Mouse (Mus musculus) intestine, embryonic 15.5 days (tissue): ENCODE measurements around the gene Vmn1r85. TPM values are rescaled to one million over a fixed set of nuclear protein-coding genes. Genes with fewer than 3 reads are reported as not detected.
A peak's percentile ranks its signal among the peaks of the same experiment; 100 is the strongest.
"Not testable (repeated sequence)": the region's sequence is repeated elsewhere in the genome, so short reads cannot be mapped to it uniquely, and the experiment has no call there.

Experiments
- ATAC-seq: fragments of 200-750 bp; cut with Nextera tagmentation; 2 replicates; pipeline ENCODE4 v1.8.0; 2017; ENCODE audit warnings: moderate TSS enrichment, moderate library complexity
- H3K27ac ChIP-seq: fragments of 300-500 bp; sonication (generic); 2 replicates; pipeline ENCODE4 v1.5.1; 2015; ENCODE audit warnings: mild to moderate bottlenecking, inconsistent platforms
- H3K27me3 ChIP-seq: fragments of 300-500 bp; sonication (generic); replicated peaks from 2 replicates; pipeline ENCODE4 v1.6.1; 2015; ENCODE audit warnings: inconsistent platforms
- H3K36me3 ChIP-seq: fragments of 300-500 bp; sonication (generic); 2 replicates; pipeline ENCODE4 v1.6.1; 2015; ENCODE audit warnings: inconsistent platforms
- H3K4me1 ChIP-seq: fragments of 300-500 bp; sonication (generic); replicated peaks from 2 replicates; pipeline ENCODE4 v1.6.1; 2015; ENCODE audit warnings: inconsistent platforms
- H3K4me2 ChIP-seq: fragments of 300-500 bp; sonication (generic); replicated peaks from 2 replicates; pipeline ENCODE4 v1.6.1; 2015; ENCODE audit warnings: mild to moderate bottlenecking, inconsistent platforms
- H3K4me3 ChIP-seq: fragments of 300-500 bp; sonication (generic); replicated peaks from 2 replicates; pipeline ENCODE4 v1.5.1; 2015; ENCODE audit warnings: inconsistent platforms
- H3K9ac ChIP-seq: fragments of 300-500 bp; sonication (generic); 2 replicates; pipeline ENCODE4 v1.6.1; 2015; ENCODE audit warnings: inconsistent platforms
- H3K9me3 ChIP-seq: fragments of 300-500 bp; sonication (generic); 2 replicates; pipeline ENCODE4 v1.6.1; 2016; ENCODE audit warnings: inconsistent platforms
- WGBS: fragments of 180-500 bp; shearing (Covaris S2); methylation state at CpG from one replicate; pipeline ENCODE4 v1.1.7; 2015; 5-methylcytosine and 5-hydroxymethylcytosine counted together
- polyA plus RNA-seq: library from polyadenylated mRNA; unstranded; fragments of >200 nt; fragmentation: Nextera tagmentation; extraction: Ambion mirVana; gene quantifications from 2 replicates; pipeline ENCODE4 v1.2.1, GENCODE M21; 2015

The Vmn1r85 gene
- polyA plus RNA-seq, result not detected in 2 replicates

- Histone ChIP-seq H3K27ac (no peak within 1 kb of the TSS), H3K4me1 (no peaks in the 10 kb centered on the region), H3K27me3 (no peaks in the 10 kb centered on the region), H3K4me2 (no peak within 1 kb of the TSS), H3K4me3 (no peak within 1 kb of the TSS), H3K9ac (no peak within 1 kb of the TSS), H3K9me3 (no peaks in the 10 kb centered on the region), H3K36me3 (no peaks in the 10 kb centered on the region)
- no peak for ATAC-seq
- 65% methylated on average over 3 of the region's 3 CpGs for WGBS
Measured at GRCm38 (mm10) chr7:13095073-13095472, at the start of gene Vmn1r85. TSS of gene Vmn1r85 (minus strand) at chr7:13095173.

- WGBS, result 74% methylated on average over 1 of the region's 1 CpGs
- H3K27me3 ChIP-seq, result no peaks in the 10 kb centered on the region
- no peaks in the 10 kb centered on the region for H3K9me3 ChIP-seq
- ATAC-seq, result no peak
- no peak within 1 kb of the TSS for H3K4me3 ChIP-seq
- H3K27ac ChIP-seq, result no peak within 1 kb of the TSS
- no peaks in the 10 kb centered on the region for H3K4me1 ChIP-seq
- H3K36me3 ChIP-seq, result no peaks in the 10 kb centered on the region
- no peak within 1 kb of the TSS for H3K9ac ChIP-seq
- no peak within 1 kb of the TSS for H3K4me2 ChIP-seq
Measured at GRCm38 (mm10) chr7:13140057-13140456, 45.1 kb upstream of the Vmn1r85 start, which contains the start of gene Vmn1r87. TSS of gene Vmn1r87 (minus strand) at chr7:13140157.

- Histone ChIP-seq H3K9ac (no peak overlapping the region), H3K4me1 (no peaks in the 10 kb centered on the region), H3K4me2 (no peak overlapping the region), H3K9me3 (no peaks in the 10 kb centered on the region), H3K27ac (no peak overlapping the region), H3K27me3 (no peaks in the 10 kb centered on the region), H3K4me3 (no peak overlapping the region), H3K36me3 (no peaks in the 10 kb centered on the region)
- no peak for ATAC-seq
Measured at GRCm38 (mm10) chr7:13137340-13137739, 42.4 kb upstream of the Vmn1r85 start.

- Histone ChIP-seq H3K4me3 (no peak overlapping the region), H3K9me3 (no peaks in the 10 kb centered on the region), H3K27me3 (no peaks in the 10 kb centered on the region), H3K27ac (no peak overlapping the region), H3K4me1 (no peaks in the 10 kb centered on the region), H3K36me3 (no peaks in the 10 kb centered on the region), H3K4me2 (no peak overlapping the region), H3K9ac (no peak overlapping the region)
- no peak for ATAC-seq
- 90% methylated on average over 2 of the region's 2 CpGs for WGBS
Measured at GRCm38 (mm10) chr7:13131856-13132255, 36.9 kb upstream of the Vmn1r85 start.

- not testable (repeated sequence) for H3K9me3 ChIP-seq, H3K27me3 ChIP-seq, H3K36me3 ChIP-seq, H3K27ac ChIP-seq, H3K9ac ChIP-seq, H3K4me1 ChIP-seq
- peak overlapping the region; percentile 50 for H3K4me2 ChIP-seq
- peak overlapping the region; percentile 16; the same call in 1 of the 2 replicates for H3K4me3 ChIP-seq
- WGBS, result under 1% methylated on average over 23 of the region's 34 CpGs
- peak; percentile 92 for ATAC-seq
Measured at GRCm38 (mm10) chr7:13123554-13124153, 28.7 kb upstream of the Vmn1r85 start.

GRCm38 (mm10) chr7:13119817-13120216 lies 24.8 kb upstream of the Vmn1r85 start, which contains the start of gene Vmn1r86:
TSS of gene Vmn1r86 (minus strand) at chr7:13119917.
- no peak within 1 kb of the TSS for H3K4me3 ChIP-seq
- H3K27ac ChIP-seq, result no peak within 1 kb of the TSS
- no peaks in the 10 kb centered on the region for H3K27me3 ChIP-seq

GRCm38 (mm10) chr7:13072293-13072692 lies 22.7 kb downstream of the Vmn1r85 start:
- H3K4me3 ChIP-seq, result no peak overlapping the region
- 61% methylated on average over 5 of the region's 5 CpGs for WGBS
- H3K36me3 ChIP-seq, result no peaks in the 10 kb centered on the region
- no peak overlapping the region for H3K4me2 ChIP-seq
- H3K27ac ChIP-seq, result no peak overlapping the region
- no peaks in the 10 kb centered on the region for H3K4me1 ChIP-seq
- no peak overlapping the region for H3K9ac ChIP-seq
- no peak for ATAC-seq
- no peaks in the 10 kb centered on the region for H3K9me3 ChIP-seq
- H3K27me3 ChIP-seq, result no peaks in the 10 kb centered on the region

More at GRCm38 (mm10) chr7:13119817-13120216, 24.8 kb upstream of the Vmn1r85 start, which contains the start of gene Vmn1r86:
- no peaks in the 10 kb centered on the region for H3K4me1 ChIP-seq
- no peak within 1 kb of the TSS for H3K4me2 ChIP-seq
- H3K9me3 ChIP-seq, result no peaks in the 10 kb centered on the region
- no peak within 1 kb of the TSS for H3K9ac ChIP-seq
- no peaks in the 10 kb centered on the region for H3K36me3 ChIP-seq
- no peak for ATAC-seq

GRCm38 (mm10) chr7:13063399-13063798 lies 31.6 kb downstream of the Vmn1r85 start:
- H3K9me3 ChIP-seq, H3K9ac ChIP-seq, H3K36me3 ChIP-seq, H3K4me2 ChIP-seq, H3K27me3 ChIP-seq, ATAC-seq, H3K27ac ChIP-seq, H3K4me3 ChIP-seq, H3K4me1 ChIP-seq: not testable (repeated sequence)
- WGBS, result 61% methylated on average over 2 of the region's 2 CpGs

- 90% methylated on average over 9 of the region's 9 CpGs for WGBS
- Histone ChIP-seq H3K27ac (no peak overlapping the region), H3K9me3 (no peaks in the 10 kb centered on the region), H3K4me2 (no peak overlapping the region), H3K36me3 (no peaks in the 10 kb centered on the region), H3K4me1 (no peaks in the 10 kb centered on the region), H3K27me3 (no peaks in the 10 kb centered on the region), H3K9ac (no peak overlapping the region), H3K4me3 (no peak overlapping the region)
- no peak for ATAC-seq
Measured at GRCm38 (mm10) chr7:13059536-13059935, 35.4 kb downstream of the Vmn1r85 start.

- no peak overlapping the region for H3K27ac ChIP-seq
- no peak overlapping the region for H3K4me2 ChIP-seq
- no peaks in the 10 kb centered on the region for H3K36me3 ChIP-seq
- no peaks in the 10 kb centered on the region for H3K9me3 ChIP-seq
- no peak overlapping the region for H3K4me3 ChIP-seq
- H3K4me1 ChIP-seq, result 0 out of 2 replicates have a peak, but pooled peaks cover 5% of the 10 kb centered on the region
- H3K27me3 ChIP-seq, result no peaks in the 10 kb centered on the region
- 61% methylated on average over 8 of the region's 8 CpGs for WGBS
- no peak for ATAC-seq
- no peak overlapping the region for H3K9ac ChIP-seq
Measured at GRCm38 (mm10) chr7:13056913-13057700, 37.9 kb downstream of the Vmn1r85 start.

GRCm38 (mm10) chr7:13054287-13055010 lies 40.5 kb downstream of the Vmn1r85 start, which contains the start of gene Mzf1:
TSS of gene Mzf1 (minus strand) at chr7:13054764.
- peak; percentile 95 for ATAC-seq
- H3K4me2 ChIP-seq, result peak within 1 kb of the TSS; percentile 72
- H3K27me3 ChIP-seq, result no peaks in the 10 kb centered on the region
- H3K4me1 ChIP-seq, result 0 out of 2 replicates have a peak, but pooled peaks cover 5% of the 10 kb centered on the region
- H3K36me3 ChIP-seq, result no peaks in the 10 kb centered on the region
- H3K9ac ChIP-seq, result peak within 1 kb of the TSS; percentile 58
- under 1% methylated on average over 41 of the region's 41 CpGs for WGBS
- H3K4me3 ChIP-seq, result peak within 1 kb of the TSS; percentile 61
- H3K27ac ChIP-seq, result peak within 1 kb of the TSS; percentile 81
- no peaks in the 10 kb centered on the region for H3K9me3 ChIP-seq

GRCm38 (mm10) chr7:13053961-13054286 lies 41.0 kb downstream of the Vmn1r85 start:
- H3K4me2 ChIP-seq, result peak overlapping the region; percentile 72
- peak overlapping the region; percentile 81 for H3K27ac ChIP-seq
- no peaks in the 10 kb centered on the region for H3K27me3 ChIP-seq
- WGBS, result 2% methylated on average over 15 of the region's 15 CpGs
- no peak for ATAC-seq
- 0 out of 2 replicates have a peak, but pooled peaks cover 5% of the 10 kb centered on the region for H3K4me1 ChIP-seq
- peak overlapping the region; percentile 58 for H3K9ac ChIP-seq
- H3K36me3 ChIP-seq, result no peaks in the 10 kb centered on the region
- H3K4me3 ChIP-seq, result peak overlapping the region; percentile 61
- H3K9me3 ChIP-seq, result no peaks in the 10 kb centered on the region
